8 mouse cellular contexts compared by ENCODE assay signal in genomic region chr4:126301584-126302309, GRCm38 (mm10). TPM values are rescaled to one million over a fixed set of nuclear protein-coding genes. Genes with fewer than 3 reads are reported as not detected.
DNase-seq lines count a peak whose midpoint lies in the region; ATAC-seq and TF ChIP-seq lines count a peak whose summit lies in the region.

No protein-coding gene starts in this region.

- H3K4me1 ChIP-seq in spleen, adult 2 months (ENCODE audit: control insufficient read depth, insufficient read depth, insufficient read length), result peaks cover 9% of the 10 kb centered on the region
- H3K4me1 ChIP-seq in embryonic facial prominence, embryonic 15.5 days, result peaks cover 36% of the 10 kb centered on the region
- H3K4me1 ChIP-seq in limb, embryonic 14.5 days (ENCODE audit: control insufficient read depth, insufficient read depth, low read length), result peaks cover 33% of the 10 kb centered on the region
- H3K4me1 ChIP-seq in stomach, postnatal 0 days (replicated peaks; ENCODE audit: control insufficient read depth, insufficient read depth), result peaks cover 9% of the 10 kb centered on the region

- H3K4me3 ChIP-seq in spleen, adult 2 months (ENCODE audit: extremely low read depth, insufficient read depth, insufficient read length), result peak overlapping the region; percentile 22; the same call in 1 of the 2 replicates
- peak overlapping the region; percentile 38 for H3K4me3 ChIP-seq in embryonic facial prominence, embryonic 15.5 days (replicated peaks)
- peak overlapping the region; percentile 37 for H3K4me3 ChIP-seq in limb, embryonic 14.5 days (replicated peaks; ENCODE audit: low read length)
- peak overlapping the region; percentile 35; the same call in 1 of the 2 replicates for H3K4me3 ChIP-seq in stomach, postnatal 0 days (ENCODE audit: low read depth, low read length)

- H3K9ac ChIP-seq in embryonic facial prominence, embryonic 15.5 days, result no peak overlapping the region
- H3K9ac ChIP-seq in limb, embryonic 14.5 days (ENCODE audit: low read depth, low read length, severe bottlenecking), result peak overlapping the region; percentile 52
- H3K9ac ChIP-seq in stomach, postnatal 0 days (ENCODE audit: low read length), result peak overlapping the region; percentile 31; the same call in 1 of the 2 replicates

- no peaks in the 10 kb centered on the region for H3K9me3 ChIP-seq in embryonic facial prominence, embryonic 15.5 days (replicated peaks)
- no peaks in the 10 kb centered on the region for H3K9me3 ChIP-seq in limb, embryonic 14.5 days (ENCODE audit: control insufficient read depth, low read length)
- no peaks in the 10 kb centered on the region for H3K9me3 ChIP-seq in stomach, postnatal 0 days (ENCODE audit: control insufficient read depth, low read length)

- H3K27me3 ChIP-seq in spleen, adult 2 months (ENCODE audit: control insufficient read depth, insufficient read depth, low read length), result peaks cover 20% of the 10 kb centered on the region
- peaks cover 25% of the 10 kb centered on the region for H3K27me3 ChIP-seq in embryonic facial prominence, embryonic 15.5 days
- H3K27me3 ChIP-seq in limb, embryonic 14.5 days (ENCODE audit: control insufficient read depth, insufficient read depth, low read length), result no peaks in the 10 kb centered on the region; the same call in 1 of the 2 replicates
- no peaks in the 10 kb centered on the region for H3K27me3 ChIP-seq in stomach, postnatal 0 days (ENCODE audit: control insufficient read depth, insufficient read depth, low read length)

- ATAC-seq in embryonic facial prominence, embryonic 15.5 days (ENCODE audit: insufficient number of reproducible peaks, low FRiP score, low TSS enrichment, low read depth), result no peak; the same call in 1 of the 2 replicates
- no peak for ATAC-seq in limb, embryonic 14.5 days (ENCODE audit: low FRiP score, low read depth)
- ATAC-seq in stomach, postnatal 0 days (ENCODE audit: low FRiP score, low TSS enrichment), result no peak

- DNase-seq in spleen, adult 2 months (ENCODE audit: low read depth in 1 of 2, low spot score in 2 of 2), result no peak
- no peak for DNase-seq in spleen, postnatal 10 days (ENCODE audit: low spot score in 2 of 2)
- DNase-seq in limb, embryonic 14.5 days (ENCODE audit: low spot score), result no peak
- no peak for DNase-seq in stomach, postnatal 0 days (ENCODE audit: low spot score)
- no peak for DNase-seq in thymus, adult 18-20 months
- DNase-seq in adrenal gland, adult 2 months, result no peak
- no peak for DNase-seq in layer of hippocampus, postnatal 14 days (ENCODE audit: low spot score in 2 of 2)

- H3K36me3 ChIP-seq in spleen, adult 2 months (ENCODE audit: control insufficient read depth, insufficient read depth, low read length), result no peaks in the 10 kb centered on the region
- H3K36me3 ChIP-seq in embryonic facial prominence, embryonic 15.5 days, result no peaks in the 10 kb centered on the region; the same call in 1 of the 2 replicates
- 0 out of 2 replicates have a peak, but pooled peaks cover 3% of the 10 kb centered on the region for H3K36me3 ChIP-seq in limb, embryonic 14.5 days (ENCODE audit: control insufficient read depth, insufficient read depth, low read length)
- no peaks in the 10 kb centered on the region for H3K36me3 ChIP-seq in stomach, postnatal 0 days (ENCODE audit: control insufficient read depth, insufficient read depth, low read length)

- no peak overlapping the region for H3K27ac ChIP-seq in spleen, adult 2 months (ENCODE audit: insufficient read depth, low read length)
- H3K27ac ChIP-seq in embryonic facial prominence, embryonic 15.5 days (replicated peaks), result peak overlapping the region; percentile 65
- H3K27ac ChIP-seq in limb, embryonic 14.5 days (replicated peaks; ENCODE audit: low read depth, low read length), result peak overlapping the region; percentile 80
- H3K27ac ChIP-seq in stomach, postnatal 0 days (replicated peaks), result no peak overlapping the region

- WGBS in spleen, adult 2 months, result 27% methylated on average over 27 of the region's 27 CpGs
- 15% methylated on average over 27 of the region's 27 CpGs for WGBS in embryonic facial prominence, embryonic 15.5 days
- WGBS in limb, embryonic 14.5 days, result 6% methylated on average over 27 of the region's 27 CpGs
- 27% methylated on average over 27 of the region's 27 CpGs for WGBS in stomach, postnatal 0 days

- TF ChIP-seq POLR2A in spleen, adult 2 months (IDR thresholded peaks at IDR 0.05; ENCODE audit: low read depth, low read length), result no peak
- no peak for TF ChIP-seq POLR2A in limb, embryonic 14.5 days (IDR thresholded peaks at IDR 0.05; ENCODE audit: borderline replicate concordance, extremely low read depth, insufficient read depth, insufficient read length)

- TF ChIP-seq CTCF in spleen, adult 2 months (IDR thresholded peaks at IDR 0.05; ENCODE audit: extremely low read depth, insufficient read depth, insufficient read length, insufficient replicate concordance), result no peak
- TF ChIP-seq CTCF in stomach, postnatal 0 days (IDR thresholded peaks at IDR 0.05; ENCODE audit: low read depth), result no peak

- TF ChIP-seq EP300 in stomach, postnatal 0 days (optimal IDR thresholded peaks at IDR 0.05), result no peak

- H3K4me2 ChIP-seq in embryonic facial prominence, embryonic 15.5 days (replicated peaks), result peak overlapping the region; percentile 70
- H3K4me2 ChIP-seq in limb, embryonic 14.5 days (replicated peaks; ENCODE audit: low read depth, low read length, severe bottlenecking), result peak overlapping the region; percentile 79
- H3K4me2 ChIP-seq in stomach, postnatal 0 days (replicated peaks; ENCODE audit: low read depth), result peak overlapping the region; percentile 68

RNA-seq across cellular contexts. Expression of gene Col8a2, which starts 15.2 kb away (rescaled TPM):
- 3.2 and 3.7 TPM in 2 replicates for polyA plus RNA-seq in spleen, adult 2 months (2012; rRNA removed)
- 48.6 and 60.1 TPM in 2 replicates for polyA plus RNA-seq in embryonic facial prominence, embryonic 15.5 days (2015; fragmentation: Nextera tagmentation; extraction: Ambion mirVana)
- 50.3 and 57.4 TPM in 2 replicates for polyA plus RNA-seq in limb, embryonic 14.5 days (2012; rRNA removed)
- 74.6 and 75.4 TPM in 2 replicates for polyA plus RNA-seq in limb, embryonic 14.5 days (2014; fragmentation: Nextera tagmentation; extraction: Ambion mirVana)
- polyA plus RNA-seq in stomach, postnatal 0 days (2015; fragmentation: Nextera tagmentation; extraction: Ambion mirVana), result 6.4 and 7.8 TPM in 2 replicates
- 1 to 10 TPM; 1.4 to 6.1 TPM for total RNA-seq in adrenal gland, adult 2 months (2021)
- polyA plus RNA-seq in adrenal gland, adult 2 months (2012; rRNA removed), result 1.9 TPM in 2 replicates
- total RNA-seq in layer of hippocampus, postnatal 14 days (2021), result 1 to 10 TPM; 1.9 to 8.4 TPM

RNA-seq across cellular contexts. Expression of gene Adprhl2, which starts 19.8 kb away (rescaled TPM):
- 44.3 and 65.3 TPM in 2 replicates for polyA plus RNA-seq in spleen, adult 2 months (2012; rRNA removed)
- polyA plus RNA-seq in embryonic facial prominence, embryonic 15.5 days (2015; fragmentation: Nextera tagmentation; extraction: Ambion mirVana), result 83.5 and 89.3 TPM in 2 replicates
- 66.3 and 77.4 TPM in 2 replicates for polyA plus RNA-seq in limb, embryonic 14.5 days (2012; rRNA removed)
- polyA plus RNA-seq in limb, embryonic 14.5 days (2014; fragmentation: Nextera tagmentation; extraction: Ambion mirVana), result 59.9 and 69.1 TPM in 2 replicates
- polyA plus RNA-seq in stomach, postnatal 0 days (2015; fragmentation: Nextera tagmentation; extraction: Ambion mirVana), result 33.8 and 35.7 TPM in 2 replicates
- 10 to 100 TPM; 26.2 to 34.9 TPM for total RNA-seq in adrenal gland, adult 2 months (2021)
- polyA plus RNA-seq in adrenal gland, adult 2 months (2012; rRNA removed), result 45.8 and 46.5 TPM in 2 replicates
- 10 to 100 TPM; 25.8 to 26.1 TPM for total RNA-seq in layer of hippocampus, postnatal 14 days (2021)

RNA-seq across cellular contexts. Expression of gene Tekt2, which starts 23.7 kb away (rescaled TPM):
- polyA plus RNA-seq in spleen, adult 2 months (2012; rRNA removed), result 1.7 and 2.0 TPM in 2 replicates
- 18.4 and 26.5 TPM in 2 replicates for polyA plus RNA-seq in embryonic facial prominence, embryonic 15.5 days (2015; fragmentation: Nextera tagmentation; extraction: Ambion mirVana)
- polyA plus RNA-seq in limb, embryonic 14.5 days (2012; rRNA removed), result 48.9 and 52.5 TPM in 2 replicates
- 14.4 and 18.7 TPM in 2 replicates for polyA plus RNA-seq in limb, embryonic 14.5 days (2014; fragmentation: Nextera tagmentation; extraction: Ambion mirVana)
- polyA plus RNA-seq in stomach, postnatal 0 days (2015; fragmentation: Nextera tagmentation; extraction: Ambion mirVana), result 3.6 and 3.9 TPM in 2 replicates
- total RNA-seq in adrenal gland, adult 2 months (2021), result 1 to 10 TPM; 3.2 to 3.3 TPM
- polyA plus RNA-seq in adrenal gland, adult 2 months (2012; rRNA removed), result 2.9 and 4.8 TPM in 2 replicates
- 1 to 10 TPM; 1.9 to 2.2 TPM for total RNA-seq in layer of hippocampus, postnatal 14 days (2021)

RNA-seq across cellular contexts. Expression of gene Trappc3, which starts 39.6 kb away (rescaled TPM):
- polyA plus RNA-seq in spleen, adult 2 months (2012; rRNA removed), result 23.6 and 25.7 TPM in 2 replicates
- 124 and 132 TPM in 2 replicates for polyA plus RNA-seq in embryonic facial prominence, embryonic 15.5 days (2015; fragmentation: Nextera tagmentation; extraction: Ambion mirVana)
- polyA plus RNA-seq in limb, embryonic 14.5 days (2012; rRNA removed), result 93.6 and 113 TPM in 2 replicates
- 34.5 and 38.3 TPM in 2 replicates for polyA plus RNA-seq in limb, embryonic 14.5 days (2014; fragmentation: Nextera tagmentation; extraction: Ambion mirVana)
- 80.7 and 84.6 TPM in 2 replicates for polyA plus RNA-seq in stomach, postnatal 0 days (2015; fragmentation: Nextera tagmentation; extraction: Ambion mirVana)
- total RNA-seq in adrenal gland, adult 2 months (2021), result 100 to 1,000 TPM in 1 of 2 experiments, 10 to 100 TPM in 1; 85.8 to 103 TPM
- polyA plus RNA-seq in adrenal gland, adult 2 months (2012; rRNA removed), result 16.2 and 16.5 TPM in 2 replicates
- 10 to 100 TPM; 83.9 to 88.2 TPM for total RNA-seq in layer of hippocampus, postnatal 14 days (2021)

RNA-seq across cellular contexts. Expression of gene Map7d1, which starts 45.6 kb away (rescaled TPM):
- 46.3 and 60.2 TPM in 2 replicates for polyA plus RNA-seq in spleen, adult 2 months (2012; rRNA removed)
- polyA plus RNA-seq in embryonic facial prominence, embryonic 15.5 days (2015; fragmentation: Nextera tagmentation; extraction: Ambion mirVana), result 59.9 and 60.4 TPM in 2 replicates
- 113 and 119 TPM in 2 replicates for polyA plus RNA-seq in limb, embryonic 14.5 days (2012; rRNA removed)
- 58.3 and 68.4 TPM in 2 replicates for polyA plus RNA-seq in limb, embryonic 14.5 days (2014; fragmentation: Nextera tagmentation; extraction: Ambion mirVana)
- polyA plus RNA-seq in stomach, postnatal 0 days (2015; fragmentation: Nextera tagmentation; extraction: Ambion mirVana), result 15.2 and 17.8 TPM in 2 replicates
- total RNA-seq in adrenal gland, adult 2 months (2021), result 10 to 100 TPM; 55.4 to 68.7 TPM
- polyA plus RNA-seq in adrenal gland, adult 2 months (2012; rRNA removed), result 98.3 and 98.7 TPM in 2 replicates
- total RNA-seq in layer of hippocampus, postnatal 14 days (2021), result 100 to 1,000 TPM; 222 to 233 TPM

Comparison
In these comparisons a context has a peak if more than half of its experiments do, and no peak if none do; other contexts are left out.
1. H3K27ac ChIP-seq: peak in embryonic facial prominence, embryonic 15.5 days (single experiment) and limb, embryonic 14.5 days (single experiment); none in spleen, adult 2 months (single experiment) and stomach, postnatal 0 days (single experiment).
2. Peak in every context shown above with its lines, with median percentiles within 50 percentile points of each other: H3K4me3 ChIP-seq and H3K4me2 ChIP-seq.